Mouse (Mus musculus) heart, adult 2 months (tissue): Measurements from ENCODE around the gene Ehhadh. TPM values are rescaled to one million over a fixed set of nuclear protein-coding genes. Genes with fewer than 3 reads are reported as not detected.

ENCODE experiments used
- DNase-seq, 2 experiments: peaks; one replicate each; pipeline ENCODE4 v3.0.0; 2021
- H3K27ac ChIP-seq: fragments of 200-600 bp; 2 replicates; pipeline ENCODE4 v1.8.1; 2022
- H3K27me3 ChIP-seq: fragments of 200-500 bp; 2 replicates; pipeline ENCODE4 v1.6.1; 2012; ENCODE audit warnings: mild to moderate bottlenecking, low read length, inconsistent platforms, mixed read lengths; ENCODE audit not compliant: control insufficient read depth, insufficient read depth
- H3K36me3 ChIP-seq: fragments of 200-500 bp; 2 replicates; pipeline ENCODE4 v1.6.1; 2012; ENCODE audit warnings: low read length, inconsistent platforms; ENCODE audit not compliant: control insufficient read depth, insufficient read depth
- H3K4me1 ChIP-seq: fragments of 200-500 bp; 2 replicates; pipeline ENCODE4 v1.6.1; 2011; ENCODE audit warnings: low read length; ENCODE audit not compliant: control insufficient read depth, insufficient read depth
- H3K4me3 ChIP-seq: fragments of 200-600 bp; 2 replicates; pipeline ENCODE4 v1.8.1; 2022
- H3K79me2 ChIP-seq: fragments of 200-500 bp; replicated peaks from 2 replicates; pipeline ENCODE4 v1.6.1; 2012; ENCODE audit warnings: mild to moderate bottlenecking, inconsistent platforms, low read length, moderate library complexity, mixed read lengths; ENCODE audit not compliant: control insufficient read depth, insufficient read depth
- H3K9ac ChIP-seq: fragments of 200-500 bp; 2 replicates; pipeline ENCODE4 v1.6.1; 2012; ENCODE audit warnings: low read depth, mild to moderate bottlenecking, control low read depth, inconsistent platforms, low read length, mixed read lengths
- CTCF ChIP-seq: fragments of 200-600 bp; IDR thresholded peaks from 2 replicates; pipeline ENCODE4 v1.8.1; 2022; ENCODE audit warnings: antibody characterized with exemption, mild to moderate bottlenecking, moderate library complexity
- EP300 ChIP-seq: fragments of 200-500 bp; IDR thresholded peaks from 2 replicates; pipeline ENCODE4 v1.6.1; 2011; ENCODE audit warnings: low read depth, low read length, control low read depth; ENCODE audit not compliant: insufficient read depth
- POLR2A ChIP-seq: fragments of 200-500 bp; IDR thresholded peaks from 2 replicates; pipeline ENCODE4 v1.6.1; 2011; ENCODE audit warnings: mild to moderate bottlenecking, low read depth, low read length, control low read depth; ENCODE audit not compliant: insufficient read depth
- WGBS: fragments of 180-500 bp; shearing (Covaris S2); methylation state at CpG from one replicate; pipeline ENCODE4 v1.1.7; 2018; 5-methylcytosine and 5-hydroxymethylcytosine counted together
- intact Hi-C: fragments of 180-260 bp; cut with DNase I; formaldehyde crosslinking; loops from one replicate; pipeline ENCODE4 v1.15.1; 2025
- long read RNA-seq: library from polyadenylated mRNA; stranded (forward); transcript quantifications from one replicate; pipeline ENCODE4 v2.0.0, GENCODE M21; 2021
- polyA plus RNA-seq: library from polyadenylated mRNA; depleted of rRNA; stranded (reverse); fragments of >200 nt; gene quantifications from 2 replicates; pipeline ENCODE4 v1.2.3, GENCODE M21; 2012; rRNA removed
- total RNA-seq, 2 experiments: library from RNA; stranded (reverse); gene quantifications; 2 replicates each; pipeline ENCODE4 v1.2.3; 2021

The Ehhadh gene
- total RNA-seq, result 10 to 100 TPM; 13.6 to 16.9 TPM
- polyA plus RNA-seq, result 6.6 and 10.7 TPM in 2 replicates
- long read RNA-seq, transcript Ehhadh-201 (7 exons, 2,981 nt), result major isoform, 15 of 17 reads
- long read RNA-seq, partial matches to known transcripts, result 0 of 17 reads
- long read RNA-seq, other reads (novel, unspliced or antisense), result 2 of 17 reads

GRCm38 (mm10) chr16:21787516-21788353 is at the start of gene Ehhadh:
Gene Ehhadh (minus strand): TSS chr16:21787807.
- H3K27ac ChIP-seq, result peak within 1 kb of the TSS; percentile 86

GRCm38 (mm10) chr16:21836311-21837072 is 48.9 kb upstream of the Ehhadh start:
- Histone ChIP-seq H3K27ac (no peak overlapping the region), H3K4me3 (no peak overlapping the region), H3K36me3 (no peaks in the 10 kb centered on the region), H3K79me2 (no peaks in the 10 kb centered on the region), H3K27me3 (no peaks in the 10 kb centered on the region), H3K4me1 (no peaks in the 10 kb centered on the region; the same call in 1 of the 2 replicates), H3K9ac (no peak overlapping the region)
- 37% methylated on average over 7 of the region's 7 CpGs for WGBS
- TF ChIP-seq EP300, result no peak
- TF ChIP-seq CTCF, result peak; percentile 72
- intact Hi-C loops, result loop anchor here (5.0 kb wide), 2 partner anchors 181 to 286 kb away; no protein-coding TSS in a partner anchor
- no peak for DNase-seq

More at GRCm38 (mm10) chr16:21787516-21788353, at the start of gene Ehhadh:
- Histone ChIP-seq H3K9ac (peak within 1 kb of the TSS; percentile 86), H3K4me1 (peaks cover 2% of the 10 kb centered on the region), H3K27me3 (no peaks in the 10 kb centered on the region), H3K79me2 (no peaks in the 10 kb centered on the region), H3K36me3 (no peaks in the 10 kb centered on the region; the same call in 1 of the 2 replicates), H3K4me3 (peak within 1 kb of the TSS; percentile 71)
- 7% methylated on average over 27 of the region's 28 CpGs for WGBS
- peak; percentile 80 for TF ChIP-seq POLR2A
- TF ChIP-seq EP300, result no peak
- peak; percentile 81 to 87 for DNase-seq
- intact Hi-C loops, result loop anchor here (5.0 kb wide), 1 partner anchor 480 kb away; the partner anchor contains the start of gene Tra2b

- no peak for DNase-seq
- no peaks in the 10 kb centered on the region for H3K36me3 ChIP-seq
- no peak for TF ChIP-seq CTCF
- TF ChIP-seq POLR2A, result no peak
- no peak for TF ChIP-seq EP300
- H3K27me3 ChIP-seq, result no peaks in the 10 kb centered on the region
- no peaks in the 10 kb centered on the region for H3K79me2 ChIP-seq
- no peak overlapping the region for H3K4me3 ChIP-seq
- no peaks in the 10 kb centered on the region; the same call in 1 of the 2 replicates for H3K4me1 ChIP-seq
- H3K9ac ChIP-seq, result no peak overlapping the region
- intact Hi-C loops, result loop anchor here (5.0 kb wide), 2 partner anchors 182 to 287 kb away; no protein-coding TSS in a partner anchor
- WGBS, result 58% methylated on average over 7 of the region's 7 CpGs
- H3K27ac ChIP-seq, result no peak overlapping the region
These were observed 48.0 kb upstream of the Ehhadh start for GRCm38 (mm10) chr16:21835584-21835931.

- Histone ChIP-seq H3K27ac (no peak overlapping the region), H3K4me1 (no peaks in the 10 kb centered on the region; the same call in 1 of the 2 replicates), H3K9ac (no peak overlapping the region), H3K27me3 (no peaks in the 10 kb centered on the region), H3K4me3 (no peak overlapping the region), H3K79me2 (no peaks in the 10 kb centered on the region), H3K36me3 (no peaks in the 10 kb centered on the region)
- intact Hi-C loops, result loop anchor here (5.0 kb wide), 2 partner anchors 182 to 287 kb away; no protein-coding TSS in a partner anchor
- DNase-seq, result no peak
- 83% methylated on average over 8 of the region's 8 CpGs for WGBS
- no peak for TF ChIP-seq EP300
- TF ChIP-seq CTCF, result no peak
- no peak for TF ChIP-seq POLR2A
These were observed 47.4 kb upstream of the Ehhadh start for GRCm38 (mm10) chr16:21834866-21835583.

- Histone ChIP-seq H3K27me3 (no peaks in the 10 kb centered on the region), H3K4me3 (no peak overlapping the region), H3K27ac (no peak overlapping the region), H3K79me2 (no peaks in the 10 kb centered on the region), H3K9ac (no peak overlapping the region), H3K4me1 (no peaks in the 10 kb centered on the region; the same call in 1 of the 2 replicates), H3K36me3 (no peaks in the 10 kb centered on the region)
- intact Hi-C loops, result no loop called here
- TF ChIP-seq POLR2A (no peak), CTCF (no peak), EP300 (no peak)
- 80% methylated on average over 10 of the region's 10 CpGs for WGBS
- DNase-seq, result no peak
These were observed 46.4 kb upstream of the Ehhadh start for GRCm38 (mm10) chr16:21833970-21834369.
